Mouse (Mus musculus) T-helper 1 cell (primary cell): ENCODE data around the gene Apba2.

Experiments
- in situ Hi-C: fragments of 300-600 bp; cut with MboI, MseI; formaldehyde crosslinking; loops from one replicate; pipeline ENCODE4 v1.15.1; 2025; ENCODE audit warnings: high pct_unique_total_duplicates

The Apba2 gene

DNA sequence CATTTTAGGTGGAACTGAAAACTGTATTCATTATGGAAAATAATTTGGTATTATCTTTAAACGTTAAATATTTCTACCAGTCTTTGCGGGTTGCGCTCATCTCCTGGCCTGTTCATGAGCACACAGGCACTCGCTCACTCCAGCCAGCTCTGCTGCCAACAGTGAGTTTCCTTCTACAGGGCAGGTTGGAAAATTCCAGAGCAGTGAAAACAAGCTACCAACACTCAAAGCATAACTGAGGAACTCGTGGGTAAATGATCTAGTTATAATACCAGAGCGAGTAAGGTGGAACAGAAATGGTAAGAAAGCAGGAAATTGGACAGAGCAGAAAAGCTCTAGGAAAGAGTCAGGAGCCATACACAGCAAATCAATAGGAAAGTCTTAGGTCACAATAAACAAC, 294.0 kb downstream of the Apba2 start:
- in situ Hi-C loops: no loop called here
